Mouse (Mus musculus) G1E (cell line): ENCODE measurements at regions not wholly inside any gene's neighbourhood (a gene's known extent, or its start where the extent isn't known, plus 50 kb on each side); places are given as distances from the start of the nearest gene placed in this dataset.

Source experiments
- CTCF ChIP-seq: IDR thresholded peaks from 2 replicates; pipeline ENCODE4 v1.5.1; 2012; ENCODE audit warnings: low read depth, low read length, inconsistent platforms, mixed read lengths
- POLR2AphosphoS5 ChIP-seq: IDR thresholded peaks from 2 replicates; pipeline ENCODE4 v1.6.1; 2012; ENCODE audit warnings: low read depth, low read length, inconsistent platforms; ENCODE audit not compliant: insufficient replicate concordance

DNA sequence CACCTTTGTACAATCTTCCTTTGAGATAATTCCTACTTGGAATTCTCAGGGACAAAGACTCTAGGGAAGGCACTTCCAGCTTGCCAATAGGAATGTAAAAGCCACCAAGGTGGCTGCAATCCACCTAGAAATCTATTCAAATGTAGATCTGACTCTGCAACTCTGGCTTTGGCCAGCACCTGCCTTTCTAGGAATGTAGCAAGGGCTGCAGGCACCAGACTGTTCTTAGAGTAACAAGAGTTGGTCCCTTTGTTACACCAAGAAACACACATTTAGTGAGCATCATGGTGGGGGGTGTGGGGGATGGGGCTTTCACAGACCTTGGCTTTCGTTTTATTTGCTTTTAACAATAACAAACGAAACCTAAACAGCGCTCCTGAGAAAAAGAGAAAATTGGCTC, 78.5 kb downstream of the Oxgr1 start:
- TF ChIP-seq POLR2AphosphoS5 (no peak), CTCF (no peak)
